Comparison of ENCODE assay signal across 17 mouse cellular contexts in genomic region chr5:53134003-53134402, GRCm38 (mm10).
A peak's percentile ranks its signal among the peaks of the same experiment; 100 is the strongest.
DNase-seq lines count a peak whose midpoint lies in the region; ATAC-seq and TF ChIP-seq lines count a peak whose summit lies in the region.
"Had no signal": no experiment of that assay in that cellular context is flagged by ENCODE, and none has a peak within 500 bp of the region (broad histone marks: within the 10 kb centered on the region; RNA-seq: fewer than 3 reads in every experiment).

No protein-coding gene starts in this region.

- no peak for TF ChIP-seq EP300 in lung, postnatal 0 days (IDR thresholded peaks at IDR 0.05)

- no peaks in the 10 kb centered on the region for H3K4me1 ChIP-seq in kidney, adult 2 months (ENCODE audit: control insufficient read depth, insufficient read depth, low read length)
- no peaks in the 10 kb centered on the region for H3K4me1 ChIP-seq in lung, postnatal 0 days (ENCODE audit: insufficient read depth, low read depth, low read length)
- 0 out of 4 replicates have a peak, but pooled peaks cover 0 to 2% of the 10 kb centered on the region in 2 experiments for H3K4me1 ChIP-seq in ES-E14 (ENCODE audit: control insufficient read depth in 2 of 2, insufficient read depth in 2 of 2, low read length in 2 of 2, poor library complexity in 1 of 2)
- H3K4me1 ChIP-seq: neural tube, embryonic 12.5 days had no signal

- H3K9me3 ChIP-seq in lung, postnatal 0 days (ENCODE audit: low read length): no peaks in the 10 kb centered on the region
- H3K9me3 ChIP-seq in ES-E14 (ENCODE audit: control insufficient read depth, insufficient read depth, low read depth, low read length): no peaks in the 10 kb centered on the region
- H3K9me3 ChIP-seq: forebrain, embryonic 15.5 days; heart, embryonic 10.5 days; neural tube, embryonic 12.5 days had no signal

- H3K4me2 ChIP-seq in lung, postnatal 0 days (replicated peaks; ENCODE audit: low read depth, low read length): no peak overlapping the region
- H3K4me2 ChIP-seq: forebrain, embryonic 15.5 days; neural tube, embryonic 12.5 days had no signal

- H3K4me3 ChIP-seq in kidney, adult 2 months (ENCODE audit: insufficient read depth, low read depth, low read length): no peak overlapping the region
- no peak overlapping the region for H3K4me3 ChIP-seq in lung, postnatal 0 days (ENCODE audit: low read depth, low read length)
- no peak overlapping the region for H3K4me3 ChIP-seq in ES-E14 (ENCODE audit: insufficient read depth in 1 of 2, low read depth in 1 of 2, low read length in 2 of 2, poor library complexity in 1 of 2, severe bottlenecking in 1 of 2)
- H3K4me3 ChIP-seq: forebrain, embryonic 15.5 days; heart, embryonic 10.5 days; neural tube, embryonic 12.5 days had no signal

- no peak for TF ChIP-seq POLR2A in kidney, adult 2 months (IDR thresholded peaks at IDR 0.05; ENCODE audit: low read depth, low read length)

- no peak for ATAC-seq in lung, postnatal 0 days
- no peak for ATAC-seq in inflammation-experienced regulatory T-cells, adult 6 months
- ATAC-seq: activated CD4-positive, CD25-positive, alpha-beta regulatory T cell, adult 4 months; forebrain, embryonic 15.5 days; midbrain, embryonic 16.5 days had no signal

- no peak; the same call in 1 of the 2 replicates for TF ChIP-seq CTCF in kidney, adult 2 months (conservative IDR thresholded peaks at IDR 0.05; ENCODE audit: insufficient read depth, insufficient read length, low read depth, low read length)
- peak; percentile 23 for TF ChIP-seq CTCF in lung, postnatal 0 days (IDR thresholded peaks at IDR 0.05)

- DNase-seq in kidney, adult 2 months: peak; percentile 20
- DNase-seq in kidney, postnatal 14 days: no peak
- no peak for DNase-seq in lung, postnatal 0 days (ENCODE audit: low spot score)
- no peak for DNase-seq in lung, postnatal 36 days
- no peak for DNase-seq in ES-E14 (ENCODE audit: low read depth, low spot score)
- peak; percentile 68 for DNase-seq in thymus, postnatal 25 days
- DNase-seq in spleen, adult 18-20 months: no peak
- DNase-seq: cerebellum, adult 11-12 months; gastrocnemius, postnatal 14 days; layer of hippocampus, adult 9-11 months had no signal

- H3K27me3 ChIP-seq in kidney, adult 2 months (replicated peaks; ENCODE audit: control insufficient read depth, insufficient read depth, low read length): no peaks in the 10 kb centered on the region
- no peaks in the 10 kb centered on the region for H3K27me3 ChIP-seq in lung, postnatal 0 days (replicated peaks; ENCODE audit: insufficient read depth, low read length)
- H3K27me3 ChIP-seq: forebrain, embryonic 15.5 days; neural tube, embryonic 12.5 days had no signal

- no peak overlapping the region for H3K27ac ChIP-seq in kidney, adult 2 months (ENCODE audit: insufficient read depth, low read depth, low read length)
- no peak overlapping the region for H3K27ac ChIP-seq in lung, postnatal 0 days (ENCODE audit: low read length)
- H3K27ac ChIP-seq in ES-E14 (ENCODE audit: insufficient read depth, low read depth, low read length, poor library complexity, severe bottlenecking): no peak overlapping the region
- H3K27ac ChIP-seq: forebrain, embryonic 15.5 days; heart, embryonic 10.5 days; neural tube, embryonic 12.5 days had no signal

- 82% methylated on average over 2 of the region's 2 CpGs for WGBS in kidney, adult 2 months
- 85% methylated on average over 2 of the region's 2 CpGs for WGBS in lung, postnatal 0 days

- no peaks in the 10 kb centered on the region; the same call in 1 of the 2 replicates for H3K36me3 ChIP-seq in kidney, adult 2 months (ENCODE audit: control insufficient read depth, insufficient read depth, low read length)
- no peaks in the 10 kb centered on the region for H3K36me3 ChIP-seq in lung, postnatal 0 days (ENCODE audit: insufficient read depth, low read length)
- H3K36me3 ChIP-seq in ES-E14 (ENCODE audit: control insufficient read depth, insufficient read depth, low read length, poor library complexity, severe bottlenecking): no peaks in the 10 kb centered on the region
- H3K36me3 ChIP-seq: G1E; heart, embryonic 10.5 days; neural tube, embryonic 12.5 days had no signal

- no peak overlapping the region for H3K9ac ChIP-seq in lung, postnatal 0 days (replicated peaks; ENCODE audit: low read depth)
- no peak overlapping the region for H3K9ac ChIP-seq in ES-E14 (ENCODE audit: insufficient read depth, low read depth, low read length, poor library complexity, severe bottlenecking)
- H3K9ac ChIP-seq: forebrain, embryonic 15.5 days; neural tube, embryonic 12.5 days had no signal

- in situ Hi-C loops in ES-E14 (cut with MboI; ENCODE audit: low sequenced_read_pairs in 2 of 2, unreplicated experiment in 2 of 2): no loop called here

TF ChIP-seq in ES-E14, 5 proteins besides CTCF, POLR2A, EP300 and RAD21:
- TF ChIP-seq ZC3H11A (IDR thresholded peaks at IDR 0.05; ENCODE audit: borderline replicate concordance, low read depth, low read length): 0 out of 2 replicates have a peak, but pooled peaks have one; percentile 25
- TF ChIP-seq ZNF384 (IDR thresholded peaks at IDR 0.05; ENCODE audit: low read depth, low read length): no peak
- TF ChIP-seq CHD2 (IDR thresholded peaks at IDR 0.05; ENCODE audit: low read depth, low read length): no peak
- TF ChIP-seq MAFK (IDR thresholded peaks at IDR 0.05; ENCODE audit: insufficient read depth, low read depth, low read length): no peak

Comparison
In these comparisons a context has a peak if more than half of its experiments do, and no peak if none do; other contexts are left out.
1. DNase-seq: peak in kidney, adult 2 months (single experiment) and thymus, postnatal 25 days (single experiment); none in kidney, postnatal 14 days (single experiment), lung, postnatal 0 days (single experiment), lung, postnatal 36 days (single experiment), ES-E14 (single experiment) and spleen, adult 18-20 months (0 of 2).